Mouse (Mus musculus) left cerebral cortex, adult 11 months (tissue): ENCODE results near the gene Lrrc4b.

ENCODE experiments used
- DNase-seq: peaks from one replicate; pipeline ENCODE4 v3.0.0; 2022; ENCODE audit warnings: low spot score

Gene Lrrc4b

GRCm38 (mm10) chr7:44437188-44437587 is 8.4 kb downstream of the Lrrc4b start:
- DNase-seq, result no peak

- no peak for DNase-seq
These were observed 9.1 kb downstream of the Lrrc4b start for GRCm38 (mm10) chr7:44437933-44438332.

DNA sequence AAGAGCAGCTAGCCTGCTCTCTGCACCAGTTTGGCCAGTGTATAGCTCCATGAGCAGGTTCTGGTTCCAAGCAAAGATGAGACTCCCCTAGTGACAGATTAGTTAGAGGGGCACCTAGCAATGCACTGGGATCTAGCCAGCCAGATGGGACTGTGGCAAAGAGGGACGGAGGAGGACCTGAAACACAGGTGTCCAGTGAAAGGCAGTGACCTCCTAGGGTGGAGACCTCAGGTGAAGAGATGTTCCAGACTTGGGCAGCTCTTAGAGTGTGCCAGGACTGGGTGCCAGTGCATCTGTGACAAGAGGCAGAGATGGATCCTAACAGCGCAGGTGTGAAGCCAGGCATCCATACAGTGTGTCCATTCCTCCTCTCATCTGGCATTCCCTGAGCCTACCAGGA is 10.9 kb downstream of the Lrrc4b start:
- no peak for DNase-seq

DNA sequence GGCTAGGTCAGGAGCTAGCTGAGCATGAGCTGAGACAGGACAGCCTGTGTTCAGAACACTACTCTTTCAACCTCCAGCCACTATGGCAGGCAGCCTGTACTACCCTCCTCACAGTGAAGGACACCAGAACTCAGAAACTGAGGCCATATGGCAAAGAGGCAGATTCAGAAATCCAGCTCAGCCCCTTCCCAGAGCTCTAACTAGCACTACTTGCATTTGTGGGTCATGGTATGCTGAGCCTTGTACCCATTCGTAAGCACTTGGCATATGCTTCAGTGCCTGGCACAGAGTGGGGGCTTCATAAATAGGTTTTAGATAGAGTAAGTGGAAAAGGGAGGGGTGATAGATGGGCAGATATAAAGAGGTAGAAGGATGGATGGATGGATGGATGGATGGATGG is 11.7 kb downstream of the Lrrc4b start:
- no peak for DNase-seq

DNA sequence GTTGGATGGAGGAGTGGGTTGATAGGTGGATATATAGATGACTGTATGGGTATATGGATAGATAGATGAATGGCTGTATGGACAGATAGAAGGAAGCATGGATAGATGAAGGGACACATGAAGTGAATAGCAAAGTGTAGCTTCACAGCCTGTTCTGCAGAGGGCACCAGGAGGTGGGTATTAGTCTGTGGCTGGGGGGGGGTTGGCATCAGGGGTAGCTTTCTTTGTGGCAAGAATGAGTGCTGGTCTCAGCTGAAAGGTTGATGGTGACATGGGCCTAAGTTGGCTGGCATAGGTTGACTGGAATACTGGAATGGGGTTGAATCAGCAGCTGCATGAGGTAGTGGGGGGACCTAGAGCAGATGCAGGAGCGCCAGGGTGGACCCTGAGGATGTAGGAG is 12.4 kb downstream of the Lrrc4b start:
- no peak for DNase-seq

DNA sequence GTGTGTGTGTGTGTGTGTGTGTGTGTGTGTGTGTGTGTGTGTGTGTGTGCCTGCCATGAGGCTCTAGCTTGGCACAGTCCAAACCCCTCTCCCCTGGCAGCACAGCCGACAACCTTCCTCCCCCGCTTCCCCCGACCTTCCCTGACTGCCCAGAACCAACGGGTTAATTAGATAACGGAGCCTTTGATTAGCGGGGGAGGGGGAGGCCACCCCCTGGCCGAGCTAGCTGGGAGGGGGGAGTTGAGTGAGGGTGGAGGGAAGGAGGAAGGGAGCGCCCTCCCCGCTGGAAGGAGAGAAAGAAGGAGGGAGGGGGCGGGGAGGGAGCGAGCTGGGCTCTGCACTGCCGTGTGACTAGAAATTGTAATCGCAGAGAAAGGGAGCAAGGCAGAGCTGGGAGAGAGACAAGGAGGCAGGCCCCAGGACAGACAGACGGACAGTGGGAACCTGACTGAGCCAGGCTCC is 12.9 kb downstream of the Lrrc4b start:
- no peak for DNase-seq

DNA sequence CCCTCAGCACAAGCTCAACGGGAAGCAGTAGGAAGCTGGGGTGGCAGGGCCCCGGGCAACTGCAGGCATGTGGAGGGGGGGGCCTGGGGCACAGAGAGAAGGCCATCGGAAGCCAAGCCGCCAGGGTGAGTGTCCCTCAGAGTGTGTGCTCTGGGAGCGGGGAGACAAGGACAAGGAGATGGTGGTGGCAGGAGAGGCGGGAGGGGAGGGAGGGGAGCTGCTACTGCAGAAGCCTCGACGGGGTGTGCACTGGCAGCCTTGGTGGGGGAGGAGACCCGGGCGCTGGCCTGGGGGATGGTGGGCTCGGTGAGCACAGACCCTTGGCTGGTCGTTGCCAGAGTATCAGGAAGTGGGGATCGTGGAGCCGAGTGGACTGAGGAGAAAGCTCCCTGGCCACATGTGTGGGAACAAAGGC is 13.6 kb downstream of the Lrrc4b start:
- no peak for DNase-seq

DNA sequence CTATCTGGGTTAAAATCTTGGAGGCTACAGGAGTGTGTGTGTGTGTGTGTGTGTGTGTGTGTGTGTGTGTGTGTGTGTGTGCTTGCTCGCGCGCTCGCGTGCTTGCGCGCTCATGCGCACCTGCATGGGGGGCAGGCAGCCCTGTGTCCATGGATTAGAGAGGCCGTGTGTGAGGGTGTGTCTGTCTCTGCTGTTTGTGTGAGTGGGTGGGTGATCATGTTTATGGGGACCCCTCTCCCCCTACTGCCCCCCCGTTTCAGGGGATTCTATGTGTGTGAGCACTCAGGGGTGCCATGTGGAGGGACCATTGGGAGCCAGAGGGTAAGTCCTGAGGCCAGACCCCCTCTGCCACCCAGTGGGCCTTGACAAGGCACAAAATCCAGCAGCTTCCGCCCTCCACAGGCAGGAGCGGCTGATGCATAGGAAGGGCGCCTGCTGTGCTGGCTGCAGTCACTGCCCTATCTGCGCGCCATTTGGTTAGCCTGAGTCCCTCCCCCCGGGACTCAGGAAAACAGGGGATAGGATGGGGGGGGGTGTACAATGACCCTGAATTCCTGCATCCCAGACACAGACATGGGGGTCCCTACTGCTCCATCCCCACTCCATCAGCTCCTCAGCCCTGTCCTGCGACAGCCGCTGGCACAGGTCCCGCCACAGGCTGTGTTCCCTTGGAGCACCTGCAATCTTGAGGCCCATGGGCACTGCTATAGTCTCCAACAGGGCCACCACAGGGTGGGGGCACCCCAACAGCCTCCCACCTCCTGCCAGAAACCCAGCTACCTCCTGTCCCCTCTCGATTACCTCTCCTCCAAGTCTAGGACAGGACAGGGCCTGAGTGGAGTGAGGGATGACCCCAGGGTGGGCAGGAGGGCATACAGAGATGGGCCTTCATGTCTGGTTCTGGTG is 14.7 kb downstream of the Lrrc4b start:
- no peak for DNase-seq

GRCm38 (mm10) chr7:44444886-44445527 is 16.2 kb downstream of the Lrrc4b start:
- no peak for DNase-seq

- no peak for DNase-seq
These were observed 16.7 kb downstream of the Lrrc4b start for GRCm38 (mm10) chr7:44445528-44445923.

DNA sequence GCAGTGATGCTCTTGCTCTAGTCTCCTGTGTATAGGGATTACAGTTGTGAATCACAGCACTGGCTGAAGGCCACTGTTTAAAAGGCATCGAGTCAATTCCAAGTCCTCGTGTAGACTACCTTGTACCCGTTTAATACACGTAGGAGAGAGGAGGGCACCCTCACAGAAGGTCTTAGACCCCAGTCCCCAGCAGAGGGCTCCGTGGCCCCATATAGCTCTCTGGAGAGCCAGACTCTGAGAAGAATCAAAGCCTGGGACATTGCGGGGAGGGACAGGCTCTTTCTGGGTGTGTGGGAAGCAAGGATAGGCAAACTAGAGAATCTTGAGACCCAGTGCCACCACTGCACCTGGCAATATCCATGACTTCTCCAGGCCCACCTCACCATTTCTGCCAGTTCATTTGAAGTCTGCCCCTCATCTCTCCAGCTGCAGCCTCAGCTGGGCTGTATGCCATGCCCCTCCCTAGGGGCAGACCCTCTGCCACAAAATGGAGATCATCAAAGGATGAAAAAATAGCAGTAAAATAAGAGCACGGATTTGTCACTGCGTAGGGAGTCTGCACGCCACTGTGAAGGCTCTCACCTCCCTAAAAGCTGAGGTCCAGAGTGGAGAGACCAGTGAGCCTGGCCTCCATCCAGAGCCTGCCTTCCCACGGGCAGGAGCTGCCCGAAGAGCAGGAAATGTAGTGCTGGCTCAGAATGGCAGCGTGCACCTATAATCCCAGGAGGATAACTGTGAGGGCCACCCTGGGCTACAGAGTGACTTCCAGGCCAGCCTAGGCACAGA is 17.4 kb downstream of the Lrrc4b start:
- DNase-seq, result no peak

GRCm38 (mm10) chr7:44453256-44453655 is 24.4 kb downstream of the Lrrc4b start:
- no peak for DNase-seq

DNA sequence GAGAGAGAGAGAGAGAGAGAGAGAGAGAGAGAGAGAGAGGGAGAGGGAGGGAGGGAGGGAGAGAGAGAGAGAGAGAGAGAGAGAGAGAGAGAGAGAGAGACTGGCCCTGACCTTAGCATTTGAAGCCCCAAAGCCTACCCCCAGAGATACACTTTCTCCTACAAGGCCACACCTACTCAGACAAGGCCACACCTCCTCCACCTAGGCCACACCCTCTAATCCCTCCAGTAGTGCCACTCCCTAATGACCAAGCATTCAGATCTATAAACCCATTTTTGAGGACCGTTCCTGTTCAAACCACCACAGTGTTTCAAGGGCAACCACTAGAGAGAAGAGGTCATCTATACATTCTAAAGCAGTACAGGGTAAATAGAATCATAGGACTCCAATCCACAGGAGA is 27.5 kb downstream of the Lrrc4b start:
- DNase-seq, result no peak

DNA sequence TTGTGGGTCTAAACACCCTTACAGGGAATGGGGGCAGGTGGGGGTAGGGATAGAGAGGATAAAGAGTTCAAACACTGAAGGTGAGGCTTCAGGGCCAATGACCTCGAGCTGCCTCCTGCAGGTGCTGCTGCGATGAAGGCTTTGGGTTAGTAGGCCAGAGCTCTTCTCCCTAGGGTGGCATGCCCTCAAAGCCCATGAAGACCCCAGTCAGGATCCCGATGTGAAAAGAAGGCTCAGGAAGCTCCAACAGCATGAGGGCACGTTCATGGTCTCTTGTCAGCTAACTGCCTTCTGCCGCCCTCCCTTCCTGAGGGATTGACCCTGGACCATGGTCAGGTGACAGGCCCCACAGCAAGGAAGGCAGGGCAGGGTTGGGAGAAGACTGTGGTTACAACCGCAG is 31.2 kb downstream of the Lrrc4b start:
- no peak for DNase-seq

GRCm38 (mm10) chr7:44460767-44461502 is 32.1 kb downstream of the Lrrc4b start:
- DNase-seq, result no peak

GRCm38 (mm10) chr7:44461503-44462217 is 32.8 kb downstream of the Lrrc4b start:
- DNase-seq, result no peak

DNA sequence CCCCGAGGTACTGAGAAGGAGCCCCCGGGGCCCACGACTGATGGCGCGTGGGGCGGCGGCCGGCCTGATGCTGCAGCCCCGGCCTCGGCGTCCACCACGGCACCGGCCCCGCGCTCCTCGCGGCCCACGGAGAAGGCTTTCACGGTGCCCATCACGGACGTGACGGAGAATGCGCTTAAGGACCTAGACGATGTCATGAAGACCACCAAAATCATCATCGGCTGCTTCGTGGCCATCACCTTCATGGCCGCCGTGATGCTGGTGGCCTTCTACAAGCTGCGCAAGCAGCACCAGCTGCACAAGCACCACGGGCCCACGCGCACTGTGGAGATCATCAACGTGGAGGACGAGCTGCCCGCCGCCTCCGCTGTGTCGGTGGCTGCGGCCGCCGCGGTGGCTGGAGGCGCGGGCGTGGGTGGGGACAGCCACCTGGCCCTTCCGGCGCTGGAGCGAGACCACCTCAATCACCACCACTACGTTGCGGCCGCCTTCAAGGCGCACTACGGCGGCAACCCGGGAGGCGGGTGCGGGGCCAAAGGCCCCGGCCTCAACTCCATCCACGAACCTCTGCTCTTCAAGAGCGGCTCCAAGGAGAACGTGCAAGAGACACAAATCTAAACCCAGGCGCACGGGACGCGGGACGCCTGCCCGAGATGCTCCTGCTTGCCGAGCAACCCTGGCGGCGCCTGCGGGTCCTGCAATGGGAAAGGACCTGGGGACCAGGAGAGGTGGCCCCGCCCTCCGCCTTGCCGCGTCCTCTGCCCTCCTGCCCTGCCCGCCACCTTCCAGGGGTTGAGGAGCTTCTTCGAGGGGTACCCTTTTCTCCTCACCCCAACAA is 33.6 kb downstream of the Lrrc4b start:
- DNase-seq, result no peak

DNA sequence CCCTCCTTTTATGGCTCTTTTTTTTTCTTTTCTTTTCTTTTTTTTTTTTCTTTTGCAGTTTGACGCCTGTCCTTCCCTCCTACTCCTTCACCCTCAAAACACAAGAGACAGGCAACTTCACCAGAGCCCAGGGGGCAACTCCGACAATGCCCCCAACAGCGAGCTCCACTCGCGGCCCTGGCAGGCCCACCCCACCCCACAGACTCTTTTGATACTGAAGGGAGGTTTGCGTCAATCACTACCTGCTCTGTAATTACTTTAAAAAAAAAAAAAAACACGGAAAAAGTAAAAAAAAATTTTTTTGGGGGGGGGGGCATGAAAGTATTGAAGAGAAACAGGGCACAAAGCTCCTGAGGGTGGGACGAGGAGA is 34.2 kb downstream of the Lrrc4b start:
- no peak for DNase-seq

GRCm38 (mm10) chr7:44463556-44464225 is 34.9 kb downstream of the Lrrc4b start:
- DNase-seq, result no peak

GRCm38 (mm10) chr7:44464511-44464910 is 35.7 kb downstream of the Lrrc4b start:
- DNase-seq, result peak; percentile 84
